Mouse (Mus musculus): ENCODE data around the gene Crebl2.

Gene Crebl2

DNA sequence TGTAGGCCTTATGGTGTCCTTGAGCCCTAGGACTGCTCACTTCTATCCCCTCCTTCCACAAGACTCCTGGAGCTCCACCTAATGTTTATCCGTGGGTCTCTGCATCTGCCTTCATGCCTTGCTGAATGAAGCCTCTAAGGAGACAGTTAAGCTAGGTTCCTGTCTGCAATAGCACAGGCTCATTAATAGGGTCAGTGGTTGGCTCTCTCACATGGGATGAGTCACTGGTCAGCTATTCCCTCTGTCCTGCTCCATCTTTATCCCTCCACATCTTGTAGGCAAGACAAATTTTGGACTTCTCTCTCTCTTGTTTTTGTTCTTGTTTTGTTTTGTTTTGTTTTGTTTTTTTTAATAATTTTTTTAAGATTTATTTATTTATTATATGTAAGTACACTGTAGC, 75.9 kb downstream of the Crebl2 start:
- DNase-seq (ENCODE audit: low read depth, low spot score) = no peak
